Mouse (Mus musculus) liver, adult 2 months (tissue): ENCODE data around the gene Elp4.

Experiments
- CTCF ChIP-seq: fragments of 200-500 bp; IDR thresholded peaks from 2 replicates; pipeline ENCODE4 v1.5.1; 2011; ENCODE audit warnings: low read depth, low read length, control low read depth
- POLR2A ChIP-seq: fragments of 200-500 bp; IDR thresholded peaks from 2 replicates; pipeline ENCODE4 v1.6.1; 2011; ENCODE audit warnings: low read length, control low read depth; ENCODE audit not compliant: insufficient read depth; ENCODE audit errors: extremely low read depth

GRCm38 (mm10) chr2:105661623-105662066, 242.7 kb downstream of the Elp4 start:
- TF ChIP-seq POLR2A (no peak), CTCF (no peak)
